Mouse (Mus musculus) adrenal gland (tissue): ENCODE data around the gene Pnldc1.
"Not testable (repeated sequence)": the region's sequence is repeated elsewhere in the genome, so short reads cannot be mapped to it uniquely, and the experiment has no call there.

Experiments used
- intact Hi-C: fragments of 180-260 bp; cut with DNase I; formaldehyde crosslinking; loops from one replicate; pipeline ENCODE4 v1.15.1; 2025
- long read RNA-seq, 2 experiments: library from polyadenylated mRNA; unstranded; transcript quantifications; one replicate each; pipeline ENCODE4 v2.0.0; 2020; ENCODE audit warnings: borderline replicate concordance in 1 of 2; ENCODE audit not compliant: insufficient replicate concordance in 1 of 2

Pnldc1 gene
- long read RNA-seq, experiment 1 = 0 reads
- long read RNA-seq, experiment 2, partial matches to known transcripts = 0 of 1 reads
- long read RNA-seq, experiment 2, other reads (novel, unspliced or antisense) = 0 of 1 reads

DNA sequence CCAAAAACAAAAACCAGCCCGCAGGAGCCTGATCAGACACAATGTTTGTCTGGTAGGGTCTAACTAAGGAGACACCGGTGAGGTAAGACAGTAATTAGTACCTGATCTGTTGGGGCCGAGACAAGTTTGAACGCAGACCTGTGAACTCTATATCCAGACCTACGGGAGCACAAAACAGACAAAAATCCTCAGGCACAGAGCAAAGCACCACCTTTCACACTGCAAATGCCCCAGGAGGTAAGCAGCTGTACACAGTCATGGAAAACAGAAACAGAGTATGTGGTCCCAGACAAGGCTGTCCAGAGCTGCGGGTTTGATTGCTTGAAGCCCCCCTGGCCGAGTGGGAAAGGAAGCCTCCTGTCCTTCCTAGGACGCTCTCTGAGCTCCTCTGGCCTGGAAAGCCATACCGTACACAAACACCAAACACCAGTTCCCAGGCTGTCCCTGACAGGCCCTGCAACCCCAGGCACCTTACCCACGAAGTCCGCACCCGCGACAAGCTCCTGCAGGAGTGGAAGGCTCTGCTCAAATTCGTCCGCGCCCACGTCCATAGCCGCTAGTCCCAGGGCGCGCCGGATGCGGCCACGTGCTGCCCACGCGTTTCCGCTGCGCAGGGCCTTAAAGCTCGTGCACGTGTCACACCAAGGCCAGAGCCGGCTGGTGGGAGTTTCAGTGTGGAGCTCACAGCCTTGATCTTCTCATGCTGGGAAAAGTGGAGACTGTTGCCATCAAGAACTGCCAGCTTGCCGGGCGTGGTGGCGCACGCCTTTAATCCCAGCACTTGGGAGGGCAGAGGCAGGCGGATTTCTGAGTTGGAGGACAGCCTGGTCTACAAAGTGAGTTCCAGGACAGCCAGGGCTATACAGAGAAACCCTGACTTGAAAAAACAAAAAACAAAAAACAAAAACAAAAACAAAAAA lies at the start of gene Pnldc1:
TSS of gene Pnldc1 (minus strand) at position 870 of the 920 bp plus-strand sequence.
- intact Hi-C loops = no loop called here

DNA sequence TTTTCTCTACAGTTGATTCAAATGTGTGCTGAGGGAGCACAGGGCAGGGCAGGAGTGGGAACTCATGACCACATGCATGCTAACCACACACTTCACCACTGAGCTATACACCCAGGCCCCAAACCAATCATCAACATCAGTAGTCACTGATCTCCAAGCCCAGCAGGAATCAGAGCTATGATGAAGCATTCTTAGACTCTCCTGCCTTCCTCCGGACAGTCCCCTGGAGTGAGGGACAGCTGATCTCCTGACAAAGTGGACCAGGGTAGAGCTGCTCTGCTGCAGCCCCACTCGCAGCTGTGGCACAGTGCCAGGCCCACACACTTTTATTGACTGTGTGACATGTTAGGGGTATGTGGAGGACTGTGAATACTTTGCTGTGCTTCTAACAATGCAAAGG lies 49.3 kb upstream of the Pnldc1 start:
- intact Hi-C loops = not testable (repeated sequence)

- intact Hi-C loops = no loop called here
Measured at GRCm38 (mm10) chr17:12956664-12957063, 46.6 kb upstream of the Pnldc1 start.

GRCm38 (mm10) chr17:12949669-12950068 lies 39.6 kb upstream of the Pnldc1 start:
- intact Hi-C loops = no loop called here

- intact Hi-C loops = no loop called here
Measured at GRCm38 (mm10) chr17:12942459-12943162, 32.6 kb upstream of the Pnldc1 start.

GRCm38 (mm10) chr17:12941543-12942260 lies 31.7 kb upstream of the Pnldc1 start:
- intact Hi-C loops = no loop called here

DNA sequence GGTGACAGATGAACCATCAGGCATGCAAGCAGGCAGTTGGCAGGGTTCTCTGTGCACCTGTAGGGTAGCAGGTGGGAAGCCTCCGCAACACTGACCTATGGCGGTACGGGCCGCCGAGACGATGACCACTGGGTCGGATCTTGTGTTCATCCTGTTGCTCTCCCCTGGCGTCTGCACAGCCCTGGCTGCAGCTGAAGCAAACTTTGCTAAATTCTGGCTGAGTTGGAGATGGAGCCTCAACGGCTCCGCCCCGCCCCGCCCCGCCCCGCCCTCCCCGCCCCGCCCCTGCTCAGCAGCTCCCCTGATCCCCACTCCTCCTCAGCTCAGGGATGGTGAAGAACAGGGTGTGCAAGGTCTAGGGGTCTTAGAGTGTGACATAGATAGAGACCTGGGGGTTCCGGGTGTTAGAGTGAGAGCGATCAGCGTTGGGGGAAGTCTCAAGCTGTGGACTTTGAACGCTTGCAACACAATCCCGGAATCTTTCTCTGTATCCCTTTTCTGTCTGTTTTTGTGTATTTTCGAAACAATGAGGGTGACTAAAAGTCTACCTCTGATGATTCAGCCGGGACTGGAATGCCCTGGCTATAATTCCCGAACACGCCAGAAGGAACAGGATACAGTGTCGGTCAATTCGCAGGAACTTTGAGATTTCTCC lies 30.2 kb upstream of the Pnldc1 start, which contains the start of gene Acat3:
TSS of gene Acat3 (minus strand) at position 450 of the 655 bp plus-strand sequence.
- intact Hi-C loops = no loop called here

DNA sequence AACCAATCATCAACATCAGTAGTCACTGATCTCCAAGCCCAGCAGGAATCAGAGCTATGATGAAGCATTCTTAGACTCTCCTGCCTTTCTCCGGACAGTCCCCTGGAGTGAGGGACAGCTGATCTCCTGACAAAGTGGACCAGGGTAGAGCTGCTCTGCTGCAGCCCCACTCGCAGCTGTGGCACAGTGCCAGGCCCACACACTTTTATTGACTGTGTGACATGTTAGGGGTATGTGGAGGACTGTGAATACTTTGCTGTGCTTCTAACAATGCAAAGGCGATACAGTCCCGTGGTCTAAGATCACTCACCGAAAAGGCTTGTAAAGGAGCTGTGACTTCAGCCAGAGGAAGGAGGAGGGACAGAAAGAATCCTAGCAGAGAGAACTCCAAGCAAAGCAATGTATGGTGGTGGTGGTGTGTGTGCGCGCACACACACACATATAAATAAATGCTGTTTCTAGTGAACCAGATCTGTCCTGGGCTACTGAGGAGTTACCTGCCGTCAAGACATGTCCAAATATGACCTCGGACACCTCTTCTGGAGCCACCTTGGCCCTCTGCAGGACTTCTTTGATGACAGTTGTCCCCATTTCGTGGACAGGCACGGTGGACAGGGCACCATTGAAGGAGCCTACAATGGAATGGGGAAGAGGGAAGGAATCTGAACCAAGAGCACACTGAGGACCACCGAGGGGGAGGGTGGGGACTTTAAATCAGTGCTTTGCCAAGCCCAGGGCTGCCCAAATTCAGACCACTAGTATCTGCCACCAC lies 29.5 kb upstream of the Pnldc1 start:
- intact Hi-C loops = not testable (repeated sequence)

GRCm38 (mm10) chr17:12938077-12938476 lies 28.0 kb upstream of the Pnldc1 start:
- intact Hi-C loops = no loop called here

DNA sequence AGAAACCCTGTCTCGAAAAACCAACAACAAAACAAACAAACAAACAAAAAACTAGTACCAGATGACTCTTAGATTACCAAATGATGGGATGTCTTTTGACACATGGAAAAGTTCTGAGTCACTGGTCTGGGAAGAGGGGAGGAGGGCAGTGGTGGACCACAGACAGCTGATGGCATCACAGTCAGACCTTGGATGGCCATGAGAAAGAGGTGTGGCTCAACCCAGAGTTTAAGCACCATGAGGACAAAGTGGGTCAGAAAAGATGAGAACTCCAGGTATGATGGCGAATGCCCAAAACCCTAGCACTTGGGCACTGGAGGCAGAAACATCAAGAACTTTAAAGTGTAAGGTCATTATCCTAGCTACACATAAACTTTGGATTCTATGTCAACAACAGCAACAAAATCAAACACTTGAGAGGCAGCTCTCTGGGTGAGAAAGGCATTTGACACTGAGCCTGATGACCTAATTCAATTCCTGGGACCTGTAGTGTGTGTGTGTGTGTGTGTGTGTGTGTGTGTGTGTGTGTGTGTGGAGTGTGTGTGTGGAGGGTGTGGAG lies 27.5 kb upstream of the Pnldc1 start:
- intact Hi-C loops = no loop called here

DNA sequence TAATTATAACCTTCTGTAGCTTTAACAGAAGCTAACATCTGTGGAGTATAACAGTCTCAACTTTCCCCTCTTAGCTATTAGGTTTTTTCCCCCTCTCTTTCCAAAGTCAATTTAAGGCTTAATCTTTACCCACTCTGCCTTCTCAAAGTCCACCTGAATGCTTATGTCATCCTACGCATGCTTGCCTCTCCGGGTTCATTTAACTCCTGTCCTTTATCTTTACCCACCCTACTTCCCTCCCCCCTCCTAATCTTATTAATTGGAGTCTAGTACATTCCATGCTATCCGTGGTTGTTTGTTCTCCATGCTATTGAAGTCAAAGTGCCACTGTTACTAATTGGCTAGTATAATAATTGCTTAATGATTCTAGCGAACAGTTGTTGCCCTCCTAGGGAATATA lies 25.7 kb upstream of the Pnldc1 start:
- intact Hi-C loops = no loop called here

DNA sequence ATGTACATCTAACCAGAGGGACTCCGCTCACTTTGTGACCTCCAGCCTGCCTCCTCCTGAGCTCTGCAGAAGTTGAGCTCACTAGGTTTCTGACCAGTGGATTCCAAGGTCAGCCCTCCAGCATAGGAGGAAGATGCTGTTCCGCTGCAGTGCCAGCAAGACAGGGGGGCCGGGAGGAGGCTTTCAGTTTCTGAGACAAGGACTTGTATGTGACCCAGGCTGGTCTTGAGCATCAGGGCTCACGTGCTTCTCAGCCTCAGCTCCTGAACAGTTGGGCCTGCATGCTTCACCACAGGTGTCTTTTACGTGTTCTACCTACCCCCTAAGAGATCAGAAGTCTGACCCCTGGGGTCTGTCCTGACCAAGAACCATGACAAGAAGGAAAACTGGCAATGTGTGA lies 21.5 kb upstream of the Pnldc1 start:
- intact Hi-C loops = not testable (repeated sequence)

GRCm38 (mm10) chr17:12925703-12926180 lies 15.7 kb upstream of the Pnldc1 start:
- intact Hi-C loops = no loop called here

DNA sequence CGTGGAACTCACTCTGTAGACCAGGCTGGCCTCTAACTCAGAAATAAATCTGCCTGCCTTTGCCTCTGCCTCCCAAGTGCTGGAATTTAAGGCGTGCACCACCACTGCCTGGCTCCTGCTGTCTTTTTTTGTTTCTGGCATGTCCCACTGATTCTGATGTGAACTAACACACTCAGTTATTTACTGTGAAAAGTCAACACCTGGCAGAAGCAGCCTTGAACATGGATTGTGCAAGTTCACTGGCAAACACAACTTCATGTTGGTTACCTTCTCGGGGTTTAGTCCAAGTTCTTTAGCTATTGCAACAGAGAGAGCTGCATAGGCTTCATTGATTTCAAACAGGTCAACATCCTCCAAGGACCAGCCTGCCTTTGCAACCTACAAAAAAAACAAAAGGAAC lies 15.0 kb upstream of the Pnldc1 start:
- intact Hi-C loops = no loop called here

- intact Hi-C loops = no loop called here
Measured at GRCm38 (mm10) chr17:12921073-12921472, 11.0 kb upstream of the Pnldc1 start.

DNA sequence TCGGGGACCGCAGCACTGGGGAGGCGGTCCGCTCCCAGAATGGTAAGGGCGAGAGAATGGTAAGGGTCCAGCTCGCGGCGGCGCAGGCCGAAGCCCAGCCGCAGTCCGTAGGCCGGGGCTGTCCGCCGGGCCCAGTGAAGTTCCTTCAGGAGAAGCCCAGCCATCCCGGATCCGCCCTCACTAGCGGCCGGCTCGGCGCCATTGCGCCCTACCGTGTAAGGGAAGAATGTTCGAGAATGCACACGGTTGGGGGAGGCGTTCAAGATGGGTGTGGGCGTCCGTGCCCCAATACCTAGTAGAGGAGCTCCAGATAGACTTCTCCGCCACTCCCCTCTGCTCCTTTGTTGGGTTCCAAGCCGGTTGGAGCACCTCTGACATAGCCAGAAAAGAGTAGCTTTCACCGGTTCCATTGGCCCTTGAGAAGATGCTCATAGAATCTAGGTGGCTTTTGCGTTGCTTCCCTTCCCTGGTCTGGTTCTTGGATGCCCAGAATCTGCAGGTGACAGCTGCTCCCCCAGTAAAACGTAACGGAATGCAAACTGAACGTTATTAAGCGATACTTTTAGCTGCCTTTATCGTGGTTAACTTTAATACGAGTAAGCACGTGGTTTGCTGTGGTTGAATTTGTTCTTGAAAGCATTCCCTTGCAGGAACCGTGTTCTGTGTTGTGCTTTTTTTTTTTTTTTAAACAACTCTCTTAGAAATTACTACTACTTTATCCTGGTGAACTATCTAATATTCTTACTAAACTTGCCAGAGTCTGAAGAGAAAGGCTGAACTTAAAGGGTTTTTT lies 6.8 kb upstream of the Pnldc1 start:
- intact Hi-C loops = loop anchor here (5.0 kb wide), 1 partner anchor 46 kb away; the partner anchor contains the start of gene Acat2

GRCm38 (mm10) chr17:12915881-12916583 lies 6.0 kb upstream of the Pnldc1 start, which contains the start of gene Mrpl18:
Gene Mrpl18 (minus strand): TSS chr17:12916345.
- intact Hi-C loops = loop anchor here (5.0 kb wide), 1 partner anchor 46 kb away; the partner anchor contains the start of gene Acat2

DNA sequence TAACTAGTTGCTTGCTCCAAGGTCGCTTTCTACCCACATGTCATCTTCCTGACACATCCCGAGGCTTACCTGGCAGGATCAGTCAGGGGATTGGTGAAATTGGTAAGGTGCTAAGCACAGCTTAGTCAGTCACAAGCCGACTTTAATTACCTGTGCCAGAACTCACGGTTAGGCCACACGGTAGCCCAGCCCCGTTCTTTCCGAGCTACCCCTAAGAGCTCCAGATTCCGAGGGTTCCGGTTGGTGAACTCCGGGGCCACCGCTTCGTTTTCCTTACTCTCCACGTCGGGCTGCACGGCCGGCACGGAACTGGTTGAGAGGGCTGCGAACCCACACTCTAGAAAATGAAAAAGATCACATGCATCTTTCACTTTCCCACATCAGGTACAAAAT lies 5.5 kb upstream of the Pnldc1 start, which contains the start of gene Tcp1:
TSS of gene Tcp1 (plus strand) at position 214 of the 393 bp plus-strand sequence.
- intact Hi-C loops = loop anchor here (5.0 kb wide), 1 partner anchor 47 kb away; the partner anchor contains the start of gene Acat2
